Mouse (Mus musculus) activated CD4-positive, CD25-positive, alpha-beta regulatory T cell, adult 4 months (primary cell): ENCODE data around the gene Myo6. TPM values are rescaled to one million over a fixed set of nuclear protein-coding genes. Genes with fewer than 3 reads are reported as not detected.

Experiments used
- polyA plus RNA-seq, 2 experiments: library from polyadenylated mRNA; unstranded; fragments of 100-300 nt; shearing (Covaris generic); gene quantifications; one replicate each; pipeline ENCODE4 v1.2.1; 2017

Myo6 gene
- polyA plus RNA-seq, 2 experiments from 2014 or later: 24.1 to 31.3 TPM

Other genes starting within 250 kb of the Myo6 start
- 1 to 10 TPM in 1 of 2 experiments, under 1 TPM in 1; 0.40 to 2.0 TPM for gene Filip1, start 152.2 kb upstream of the Myo6 start, polyA plus RNA-seq
- gene Senp6, start 98.1 kb upstream of the Myo6 start, polyA plus RNA-seq: 10 to 100 TPM; 57.9 to 62.8 TPM